Mouse (Mus musculus) embryonic facial prominence, embryonic 15.5 days (tissue): ENCODE measurements at regions not wholly inside any gene's neighbourhood (a gene's known extent, or its start where the extent isn't known, plus 50 kb on each side); places are given as distances from the start of the nearest gene placed in this dataset.

Experiments
- ATAC-seq: fragments of 200-750 bp; cut with Nextera tagmentation; 2 replicates; pipeline ENCODE4 v1.8.0; 2017; ENCODE audit warnings: low read depth, moderate TSS enrichment; ENCODE audit not compliant: insufficient number of reproducible peaks, low FRiP score, low TSS enrichment
- H3K27ac ChIP-seq: fragments of 300-500 bp; sonication (generic); replicated peaks from 2 replicates; pipeline ENCODE4 v1.5.1; 2015; ENCODE audit warnings: mild to moderate bottlenecking, inconsistent platforms
- H3K27me3 ChIP-seq: fragments of 300-500 bp; sonication (generic); 2 replicates; pipeline ENCODE4 v1.6.1; 2015; ENCODE audit warnings: inconsistent platforms
- H3K36me3 ChIP-seq: fragments of 300-500 bp; sonication (generic); 2 replicates; pipeline ENCODE4 v1.6.1; 2015; ENCODE audit warnings: mild to moderate bottlenecking, inconsistent platforms
- H3K4me1 ChIP-seq: fragments of 300-500 bp; sonication (generic); 2 replicates; pipeline ENCODE4 v1.6.1; 2015; ENCODE audit warnings: inconsistent platforms
- H3K4me2 ChIP-seq: fragments of 300-500 bp; sonication (generic); replicated peaks from 2 replicates; pipeline ENCODE4 v1.6.1; 2015; ENCODE audit warnings: mild to moderate bottlenecking, inconsistent platforms
- H3K4me3 ChIP-seq: fragments of 300-500 bp; sonication (generic); replicated peaks from 2 replicates; pipeline ENCODE4 v1.5.1; 2015; ENCODE audit warnings: mild to moderate bottlenecking, inconsistent platforms
- H3K9ac ChIP-seq: fragments of 300-500 bp; sonication (generic); 2 replicates; pipeline ENCODE4 v1.6.1; 2015; ENCODE audit warnings: inconsistent platforms
- H3K9me3 ChIP-seq: fragments of 300-500 bp; sonication (generic); replicated peaks from 2 replicates; pipeline ENCODE4 v1.6.1; 2016; ENCODE audit warnings: inconsistent platforms
- WGBS: fragments of 180-500 bp; shearing (Covaris S2); methylation state at CpG from one replicate; pipeline ENCODE4 v1.1.7; 2015; 5-methylcytosine and 5-hydroxymethylcytosine counted together

- no peaks in the 10 kb centered on the region for H3K36me3 ChIP-seq
- H3K4me2 ChIP-seq: no peak overlapping the region
- 42% methylated on average over 6 of the region's 6 CpGs for WGBS
- no peaks in the 10 kb centered on the region for H3K9me3 ChIP-seq
- 0 out of 2 replicates have a peak, but pooled peaks cover 8% of the 10 kb centered on the region for H3K4me1 ChIP-seq
- H3K4me3 ChIP-seq: no peak overlapping the region
- H3K27me3 ChIP-seq: no peaks in the 10 kb centered on the region
- no peak for ATAC-seq
- H3K9ac ChIP-seq: no peak overlapping the region
- H3K27ac ChIP-seq: no peak overlapping the region
Measured at GRCm38 (mm10) chr1:42232716-42233115, 462.9 kb upstream of the Pou3f3 start.

GRCm38 (mm10) chr1:42233289-42233688 is 462.3 kb upstream of the Pou3f3 start:
- Histone ChIP-seq H3K4me2 (no peak overlapping the region), H3K27ac (no peak overlapping the region), H3K9me3 (no peaks in the 10 kb centered on the region), H3K4me3 (no peak overlapping the region), H3K4me1 (0 out of 2 replicates have a peak, but pooled peaks cover 8% of the 10 kb centered on the region), H3K27me3 (no peaks in the 10 kb centered on the region), H3K9ac (no peak overlapping the region), H3K36me3 (no peaks in the 10 kb centered on the region)
- 11% methylated on average over 10 of the region's 10 CpGs for WGBS
- ATAC-seq: no peak

- 0 out of 2 replicates have a peak, but pooled peaks cover 3% of the 10 kb centered on the region for H3K4me1 ChIP-seq
- 51% methylated on average over 2 of the region's 2 CpGs for WGBS
- H3K4me2 ChIP-seq: no peak overlapping the region
- H3K27me3 ChIP-seq: no peaks in the 10 kb centered on the region
- no peaks in the 10 kb centered on the region for H3K9me3 ChIP-seq
- no peak for ATAC-seq
- no peak overlapping the region for H3K9ac ChIP-seq
- H3K36me3 ChIP-seq: no peaks in the 10 kb centered on the region
- H3K4me3 ChIP-seq: no peak overlapping the region
- H3K27ac ChIP-seq: no peak overlapping the region
Measured at GRCm38 (mm10) chr1:42236466-42237010, 459.0 kb upstream of the Pou3f3 start.

GRCm38 (mm10) chr1:42238408-42238807 is 457.2 kb upstream of the Pou3f3 start:
- Histone ChIP-seq H3K4me2 (no peak overlapping the region), H3K9ac (no peak overlapping the region), H3K9me3 (no peaks in the 10 kb centered on the region), H3K36me3 (no peaks in the 10 kb centered on the region), H3K27me3 (no peaks in the 10 kb centered on the region), H3K4me3 (no peak overlapping the region), H3K27ac (no peak overlapping the region), H3K4me1 (peaks cover under 1% of the 10 kb centered on the region; the same call in 1 of the 2 replicates)
- WGBS: 86% methylated on average over 3 of the region's 3 CpGs
- no peak for ATAC-seq

GRCm38 (mm10) chr1:42241172-42241571 is 454.4 kb upstream of the Pou3f3 start:
- Histone ChIP-seq H3K4me1 (no peaks in the 10 kb centered on the region; the same call in 1 of the 2 replicates), H3K4me2 (no peak overlapping the region), H3K36me3 (no peaks in the 10 kb centered on the region), H3K9me3 (no peaks in the 10 kb centered on the region), H3K4me3 (no peak overlapping the region), H3K27me3 (no peaks in the 10 kb centered on the region), H3K9ac (no peak overlapping the region), H3K27ac (no peak overlapping the region)
- no peak for ATAC-seq
- WGBS: 58% methylated on average over 9 of the region's 9 CpGs

GRCm38 (mm10) chr1:42241601-42242220 is 453.9 kb upstream of the Pou3f3 start:
- no peak for ATAC-seq
- H3K27ac ChIP-seq: no peak overlapping the region
- H3K36me3 ChIP-seq: no peaks in the 10 kb centered on the region
- no peak overlapping the region for H3K4me2 ChIP-seq
- no peaks in the 10 kb centered on the region for H3K27me3 ChIP-seq
- H3K4me1 ChIP-seq: no peaks in the 10 kb centered on the region; the same call in 1 of the 2 replicates
- H3K4me3 ChIP-seq: no peak overlapping the region
- no peaks in the 10 kb centered on the region for H3K9me3 ChIP-seq
- WGBS: 85% methylated on average over 11 of the region's 11 CpGs
- no peak overlapping the region for H3K9ac ChIP-seq

GRCm38 (mm10) chr1:42242586-42243457 is 452.7 kb upstream of the Pou3f3 start:
- ATAC-seq: no peak

GRCm38 (mm10) chr1:42243458-42243855 is 452.1 kb upstream of the Pou3f3 start:
- Histone ChIP-seq H3K4me3 (no peak overlapping the region), H3K9ac (no peak overlapping the region), H3K27ac (no peak overlapping the region), H3K27me3 (no peaks in the 10 kb centered on the region), H3K9me3 (no peaks in the 10 kb centered on the region), H3K36me3 (no peaks in the 10 kb centered on the region), H3K4me2 (no peak overlapping the region), H3K4me1 (no peaks in the 10 kb centered on the region; the same call in 1 of the 2 replicates)
- no peak for ATAC-seq
- WGBS: 41% methylated on average over 5 of the region's 5 CpGs

More at GRCm38 (mm10) chr1:42242586-42243457, 452.7 kb upstream of the Pou3f3 start:
- H3K9ac ChIP-seq: no peak overlapping the region
- H3K9me3 ChIP-seq: no peaks in the 10 kb centered on the region
- no peaks in the 10 kb centered on the region; the same call in 1 of the 2 replicates for H3K4me1 ChIP-seq
- no peak overlapping the region for H3K27ac ChIP-seq
- H3K36me3 ChIP-seq: no peaks in the 10 kb centered on the region
- no peaks in the 10 kb centered on the region for H3K27me3 ChIP-seq
- WGBS: 61% methylated on average over 15 of the region's 15 CpGs
- H3K4me3 ChIP-seq: no peak overlapping the region
- no peak overlapping the region for H3K4me2 ChIP-seq

- Histone ChIP-seq H3K4me2 (no peak overlapping the region), H3K9me3 (no peaks in the 10 kb centered on the region), H3K4me1 (no peaks in the 10 kb centered on the region; the same call in 1 of the 2 replicates), H3K36me3 (no peaks in the 10 kb centered on the region), H3K27ac (no peak overlapping the region), H3K27me3 (no peaks in the 10 kb centered on the region), H3K4me3 (no peak overlapping the region), H3K9ac (no peak overlapping the region)
- 15% methylated on average over 14 of the region's 14 CpGs for WGBS
- no peak for ATAC-seq
Measured at GRCm38 (mm10) chr1:42243878-42244277, 451.7 kb upstream of the Pou3f3 start.

- Histone ChIP-seq H3K36me3 (no peaks in the 10 kb centered on the region), H3K4me2 (no peak overlapping the region), H3K9me3 (no peaks in the 10 kb centered on the region), H3K27ac (no peak overlapping the region), H3K27me3 (no peaks in the 10 kb centered on the region), H3K9ac (no peak overlapping the region), H3K4me3 (no peak overlapping the region), H3K4me1 (no peaks in the 10 kb centered on the region)
- ATAC-seq: no peak
- WGBS: 76% methylated on average over 3 of the region's 3 CpGs
Measured at GRCm38 (mm10) chr1:42252386-42252785, 443.2 kb upstream of the Pou3f3 start.

- H3K4me3 ChIP-seq: no peak overlapping the region
- H3K36me3 ChIP-seq: no peaks in the 10 kb centered on the region
- no peaks in the 10 kb centered on the region for H3K27me3 ChIP-seq
- H3K27ac ChIP-seq: no peak overlapping the region
- WGBS: 73% methylated on average over 3 of the region's 3 CpGs
- no peaks in the 10 kb centered on the region for H3K4me1 ChIP-seq
- ATAC-seq: no peak
- H3K9me3 ChIP-seq: no peaks in the 10 kb centered on the region
- no peak overlapping the region for H3K9ac ChIP-seq
- H3K4me2 ChIP-seq: no peak overlapping the region
Measured at GRCm38 (mm10) chr1:42253786-42254185, 441.8 kb upstream of the Pou3f3 start.
